ENCODE assay signal across 9 mouse cellular contexts in genomic region chr9:58546630-58547360, GRCm38 (mm10). TPM values are rescaled to one million over a fixed set of nuclear protein-coding genes. Genes with fewer than 3 reads are reported as not detected.
DNase-seq lines count a peak whose midpoint lies in the region; ATAC-seq and TF ChIP-seq lines count a peak whose summit lies in the region.
"Had no signal": no experiment of that assay in that cellular context is flagged by ENCODE, and none has a peak within 500 bp of the region (broad histone marks: within the 10 kb centered on the region; RNA-seq: fewer than 3 reads in every experiment).

No protein-coding gene starts in this region.

- peaks cover 77% of the 10 kb centered on the region for H3K79me2 ChIP-seq in myocyte (ENCODE audit: control insufficient read depth, insufficient read depth)

- H3K9me3 ChIP-seq in limb, embryonic 14.5 days (ENCODE audit: control insufficient read depth, low read length) = no peaks in the 10 kb centered on the region
- no peaks in the 10 kb centered on the region for H3K9me3 ChIP-seq in limb, embryonic 10.5 days (replicated peaks)

- 0 out of 2 replicates have a peak overlapping the region, but pooled peaks have one; percentile 13 for H3K27ac ChIP-seq in limb, embryonic 14.5 days (replicated peaks; ENCODE audit: low read depth, low read length)
- no peak overlapping the region for H3K27ac ChIP-seq in limb, embryonic 10.5 days

- H3K9ac ChIP-seq in limb, embryonic 14.5 days (ENCODE audit: low read depth, low read length, severe bottlenecking) = no peak overlapping the region

- H3K36me3 ChIP-seq in limb, embryonic 14.5 days (ENCODE audit: control insufficient read depth, insufficient read depth, low read length) = no peaks in the 10 kb centered on the region
- 0 out of 2 replicates have a peak, but pooled peaks cover 5% of the 10 kb centered on the region for H3K36me3 ChIP-seq in limb, embryonic 10.5 days
- H3K36me3 ChIP-seq in myocyte (ENCODE audit: control insufficient read depth, insufficient read depth) = no peaks in the 10 kb centered on the region

- no peak for TF ChIP-seq POLR2A in limb, embryonic 14.5 days (IDR thresholded peaks at IDR 0.05; ENCODE audit: borderline replicate concordance, extremely low read depth, insufficient read depth, insufficient read length)
- no peak for TF ChIP-seq POLR2A in myocyte (IDR thresholded peaks at IDR 0.05; ENCODE audit: insufficient read length, low read depth)

- H3K27me3 ChIP-seq in limb, embryonic 14.5 days (ENCODE audit: control insufficient read depth, insufficient read depth, low read length) = no peaks in the 10 kb centered on the region
- H3K27me3 ChIP-seq in limb, embryonic 10.5 days (ENCODE audit: low read depth, poor library complexity, severe bottlenecking) = no peaks in the 10 kb centered on the region
- no peaks in the 10 kb centered on the region for H3K27me3 ChIP-seq in myocyte (ENCODE audit: control insufficient read depth, insufficient read depth, insufficient read length)

- DNase-seq in limb, embryonic 14.5 days (ENCODE audit: low spot score) = peak; percentile 59
- DNase-seq in limb, embryonic 10.5 days (ENCODE audit: low spot score) = no peak
- peak; percentile 85 for DNase-seq in brain, adult 2 months (ENCODE audit: low read depth, low spot score)
- DNase-seq in fibroblast of lung, adult 2 months (ENCODE audit: low read depth) = peak; percentile 93
- no peak for DNase-seq in spleen, adult 18-20 months
- no peak for DNase-seq in heart, adult 8-10 months (ENCODE audit: low spot score)

- ATAC-seq in limb, embryonic 14.5 days (ENCODE audit: low FRiP score, low read depth) = peak; percentile 20; the same call in 1 of the 2 replicates
- ATAC-seq in megakaryocyte-erythroid progenitor cell, adult 5-6 weeks (replicated peaks; ENCODE audit: low FRiP score, low TSS enrichment, poor library complexity, severe bottlenecking) = no peak

- no peak overlapping the region for H3K4me3 ChIP-seq in limb, embryonic 14.5 days (replicated peaks; ENCODE audit: low read length)
- no peak overlapping the region for H3K4me3 ChIP-seq in limb, embryonic 10.5 days
- H3K4me3 ChIP-seq in myocyte = no peak overlapping the region

- no peak overlapping the region for H3K4me2 ChIP-seq in limb, embryonic 14.5 days (replicated peaks; ENCODE audit: low read depth, low read length, severe bottlenecking)
- peak overlapping the region; percentile 72 for H3K4me2 ChIP-seq in myocyte (ENCODE audit: low read depth)

- no peak overlapping the region for H3ac ChIP-seq in myocyte (ENCODE audit: control insufficient read depth, insufficient read length)

- H3K4me1 ChIP-seq in limb, embryonic 14.5 days (ENCODE audit: control insufficient read depth, insufficient read depth, low read length) = peaks cover 13% of the 10 kb centered on the region
- H3K4me1 ChIP-seq in limb, embryonic 10.5 days = peaks cover 26% of the 10 kb centered on the region

- WGBS in limb, embryonic 14.5 days = 77% methylated on average over 11 of the region's 11 CpGs
- 87% methylated on average over 11 of the region's 11 CpGs for WGBS in limb, embryonic 10.5 days

TF ChIP-seq in myocyte, 11 proteins besides CTCF, POLR2A, EP300 and RAD21:
- no peak for TF ChIP-seq E2F4 (IDR thresholded peaks at IDR 0.05; ENCODE audit: insufficient read depth)
- no peak for TF ChIP-seq POLR2AphosphoS2 (IDR thresholded peaks at IDR 0.05; ENCODE audit: insufficient read length, low read depth)
- TF ChIP-seq MYOG (IDR thresholded peaks at IDR 0.05; ENCODE audit: control insufficient read depth in 1 of 3, insufficient read depth in 1 of 3, insufficient read length in 2 of 3, low read depth in 2 of 3) = no peak
- TF ChIP-seq REST (IDR thresholded peaks at IDR 0.05; ENCODE audit: insufficient read depth, insufficient read length) = no peak
- peak; percentile 22 for TF ChIP-seq USF1 (IDR thresholded peaks at IDR 0.05; ENCODE audit: low read depth)
- TF ChIP-seq SRF (IDR thresholded peaks at IDR 0.05; ENCODE audit: control insufficient read depth, insufficient read length, low read depth) = no peak
- TF ChIP-seq TCF3 (IDR thresholded peaks at IDR 0.05; ENCODE audit: insufficient read length, low read depth) = no peak
- TF ChIP-seq CEBPB (IDR thresholded peaks at IDR 0.05; ENCODE audit: insufficient read depth, poor library complexity, severe bottlenecking) = no peak

RNA-seq across cellular contexts. Expression of gene Cd276, which starts 8.4 kb away (rescaled TPM):
- polyA plus RNA-seq in limb, embryonic 14.5 days (2012; rRNA removed) = 64.8 and 89.2 TPM in 2 replicates
- polyA plus RNA-seq in limb, embryonic 14.5 days (2014; fragmentation: Nextera tagmentation; extraction: Ambion mirVana) = 64.9 and 74.9 TPM in 2 replicates
- 57.0 and 64.8 TPM in 2 replicates for polyA plus RNA-seq in limb, embryonic 10.5 days (2016; fragmentation: Nextera tagmentation; extraction: Ambion mirVana)
- polyA plus RNA-seq in myocyte (2012; fragmentation: generic; extraction: Trizol) = 49.5 TPM
- total RNA-seq in megakaryocyte-erythroid progenitor cell, adult 5-6 weeks (2014; fragmentation: Nextera tagmentation) = 0.45 TPM in 1 of 2 replicates, not detected in the other
- total RNA-seq in megakaryocyte-erythroid progenitor cell, adult 5-6 weeks (2017) = not detected in 2 replicates
- total RNA-seq in heart, adult 8-10 months (2022) = 10 to 100 TPM in 1 of 4 experiments, 1 to 10 TPM in 3; 7.0 to 11.4 (median 8.2) TPM

RNA-seq across cellular contexts. Expression of gene Nptn, which starts 35.2 kb away (rescaled TPM):
- 335 and 379 TPM in 2 replicates for polyA plus RNA-seq in limb, embryonic 14.5 days (2012; rRNA removed)
- polyA plus RNA-seq in limb, embryonic 14.5 days (2014; fragmentation: Nextera tagmentation; extraction: Ambion mirVana) = 121 and 135 TPM in 2 replicates
- 50.4 and 50.5 TPM in 2 replicates for polyA plus RNA-seq in limb, embryonic 10.5 days (2016; fragmentation: Nextera tagmentation; extraction: Ambion mirVana)
- 349 TPM for polyA plus RNA-seq in myocyte (2012; fragmentation: generic; extraction: Trizol)
- total RNA-seq in megakaryocyte-erythroid progenitor cell, adult 5-6 weeks (2014; fragmentation: Nextera tagmentation) = 142 and 165 TPM in 2 replicates
- 73.2 and 106 TPM in 2 replicates for total RNA-seq in megakaryocyte-erythroid progenitor cell, adult 5-6 weeks (2017)
- total RNA-seq in heart, adult 8-10 months (2022) = 100 to 1,000 TPM; 124 to 138 (median 128) TPM

RNA-seq across cellular contexts. Expression of gene Insyn1, which starts 58.4 kb away (rescaled TPM):
- polyA plus RNA-seq in limb, embryonic 14.5 days (2012; rRNA removed) = 23.9 and 28.1 TPM in 2 replicates
- 6.5 and 8.2 TPM in 2 replicates for polyA plus RNA-seq in limb, embryonic 14.5 days (2014; fragmentation: Nextera tagmentation; extraction: Ambion mirVana)
- 1.2 and 1.3 TPM in 2 replicates for polyA plus RNA-seq in limb, embryonic 10.5 days (2016; fragmentation: Nextera tagmentation; extraction: Ambion mirVana)
- polyA plus RNA-seq in myocyte (2012; fragmentation: generic; extraction: Trizol) = 40.5 TPM
- not detected in 2 replicates for total RNA-seq in megakaryocyte-erythroid progenitor cell, adult 5-6 weeks (2014; fragmentation: Nextera tagmentation)
- not detected in 2 replicates for total RNA-seq in megakaryocyte-erythroid progenitor cell, adult 5-6 weeks (2017)
- 10 to 100 TPM; 22.5 to 33.7 (median 30.9) TPM for total RNA-seq in heart, adult 8-10 months (2022)
- total RNA-seq: MEL had no signal

Comparison
In these comparisons a context has a peak if more than half of its experiments do, and no peak if none do; other contexts are left out.
1. DNase-seq: peak in limb, embryonic 14.5 days (single experiment), brain, adult 2 months (single experiment) and fibroblast of lung, adult 2 months (single experiment); none in limb, embryonic 10.5 days (single experiment), spleen, adult 18-20 months (0 of 2) and heart, adult 8-10 months (single experiment).